Mouse (Mus musculus) MEL (cell line): ENCODE measurements around the gene Ap1g1. TPM values are rescaled to one million over a fixed set of nuclear protein-coding genes. Genes with fewer than 3 reads are reported as not detected.

ENCODE experiments used
- DNase-seq: peaks from one replicate; pipeline ENCODE4 v3.0.0; 2011; ENCODE audit warnings: low read depth, low spot score
- H3K27ac ChIP-seq: 2 replicates; pipeline ENCODE4 v1.5.1; 2012; ENCODE audit warnings: low read depth, mild to moderate bottlenecking, control low read depth, low read length, moderate library complexity; ENCODE audit not compliant: control insufficient read depth
- H3K27me3 ChIP-seq, 2 experiments: fragments of 150-350 bp in 1 of 2; sonication (generic) in 1 of 2; 2 replicates each; pipeline ENCODE4 v1.6.1; 2012; ENCODE audit warnings: low read length in 2 of 2, mild to moderate bottlenecking in 2 of 2, improper control_type of control experiment in 1 of 2, moderate library complexity in 1 of 2; ENCODE audit not compliant: insufficient read depth in 2 of 2, control insufficient read depth in 1 of 2
- H3K36me3 ChIP-seq, 2 experiments: 2 replicates each; pipeline ENCODE4 v1.6.1; 2012 to 2014; ENCODE audit warnings: low read length in 2 of 2, improper control_type of control experiment in 1 of 2, inconsistent platforms in 1 of 2, mild to moderate bottlenecking in 1 of 2; ENCODE audit not compliant: insufficient read depth in 2 of 2, control insufficient read depth in 1 of 2
- H3K4me1 ChIP-seq, 2 experiments: fragments of 150-350 bp in 1 of 2; sonication (generic) in 1 of 2; 2 replicates each; pipeline ENCODE4 v1.6.1; 2012; ENCODE audit warnings: low read length in 2 of 2, improper control_type of control experiment in 1 of 2, mild to moderate bottlenecking in 1 of 2; ENCODE audit not compliant: insufficient read depth in 2 of 2, control insufficient read depth in 1 of 2
- H3K4me3 ChIP-seq, 2 experiments: fragments of 150-350 bp in 1 of 2; sonication (generic) in 1 of 2; 2 replicates each; pipeline ENCODE4 v1.5.1; 2012; ENCODE audit warnings: low read depth in 2 of 2, low read length in 2 of 2, mild to moderate bottlenecking in 2 of 2, moderate library complexity in 2 of 2, control low read depth in 1 of 2, improper control_type of control experiment in 1 of 2; ENCODE audit not compliant: control insufficient read depth in 1 of 2, insufficient read depth in 1 of 2
- H3K79me2 ChIP-seq: 2 replicates; pipeline ENCODE4 v1.6.1; 2012; ENCODE audit warnings: mild to moderate bottlenecking, low read length, moderate library complexity; ENCODE audit not compliant: control insufficient read depth, poor library complexity, insufficient read depth
- H3K9ac ChIP-seq: 2 replicates; pipeline ENCODE4 v1.6.1; 2012; ENCODE audit warnings: low read depth, mild to moderate bottlenecking, control low read depth, low read length, moderate library complexity; ENCODE audit not compliant: control insufficient read depth, poor library complexity, severe bottlenecking
- H3K9me3 ChIP-seq: fragments of 150-350 bp; sonication (generic); replicated peaks from 2 replicates; pipeline ENCODE4 v1.6.1; 2012; ENCODE audit warnings: mild to moderate bottlenecking, low read length, improper control_type of control experiment, moderate library complexity; ENCODE audit not compliant: insufficient read depth
- BHLHE40 ChIP-seq: IDR thresholded peaks from 2 replicates; pipeline ENCODE4 v1.6.1; 2012; ENCODE audit warnings: low read depth, mild to moderate bottlenecking, inconsistent platforms, low read length, improper control_type of control experiment, borderline replicate concordance
- CHD1 ChIP-seq: IDR thresholded peaks from 2 replicates; pipeline ENCODE4 v1.6.1; 2012; ENCODE audit warnings: low read depth, mild to moderate bottlenecking, inconsistent platforms, low read length, improper control_type of control experiment
- E2F4 ChIP-seq: IDR thresholded peaks from 2 replicates; pipeline ENCODE4 v1.6.1; 2011; ENCODE audit warnings: low read depth, low read length, improper control_type of control experiment, borderline replicate concordance
- ELF1 ChIP-seq: IDR thresholded peaks from 2 replicates; pipeline ENCODE4 v1.6.1; 2014; ENCODE audit warnings: low read depth, mild to moderate bottlenecking, inconsistent platforms, low read length, improper control_type of control experiment, moderate library complexity
- EP300 ChIP-seq, 2 experiments: IDR thresholded peaks; 2 replicates each; pipeline ENCODE4 v1.6.1; 2011; ENCODE audit warnings: improper control_type of control experiment in 2 of 2, low read length in 2 of 2, low read depth in 1 of 2, mild to moderate bottlenecking in 1 of 2
- ETS1 ChIP-seq: IDR thresholded peaks from 2 replicates; pipeline ENCODE4 v1.6.1; 2012; ENCODE audit warnings: low read depth, mild to moderate bottlenecking, inconsistent platforms, low read length, improper control_type of control experiment, moderate library complexity
- GABPA ChIP-seq: IDR thresholded peaks from 2 replicates; pipeline ENCODE4 v1.6.1; 2012; ENCODE audit warnings: low read depth, mild to moderate bottlenecking, inconsistent platforms, low read length, improper control_type of control experiment, moderate library complexity
- GATA1 ChIP-seq: IDR thresholded peaks from 2 replicates; pipeline ENCODE4 v1.6.1; 2011; ENCODE audit warnings: low read depth, low read length, improper control_type of control experiment
- JUND ChIP-seq: IDR thresholded peaks from 2 replicates; pipeline ENCODE4 v1.6.1; 2011; ENCODE audit warnings: low read depth, mild to moderate bottlenecking, improper control_type of control experiment, low read length
- KAT2A ChIP-seq: conservative IDR thresholded peaks from 2 replicates; pipeline ENCODE4 v1.6.1; 2012; ENCODE audit warnings: low read depth, low read length, improper control_type of control experiment, inconsistent platforms
- MAX ChIP-seq: IDR thresholded peaks from 2 replicates; pipeline ENCODE4 v1.6.1; 2011; ENCODE audit warnings: low read length, improper control_type of control experiment
- MYB ChIP-seq: IDR thresholded peaks from 2 replicates; pipeline ENCODE4 v1.6.1; 2011; ENCODE audit warnings: mild to moderate bottlenecking, low read depth, low read length, improper control_type of control experiment
- MYC ChIP-seq: IDR thresholded peaks from 2 replicates; pipeline ENCODE4 v1.6.1; 2011; ENCODE audit warnings: low read depth, mild to moderate bottlenecking, low read length, improper control_type of control experiment, moderate library complexity
- NELFE ChIP-seq: IDR thresholded peaks from 2 replicates; pipeline ENCODE4 v1.6.1; 2011; ENCODE audit warnings: low read depth, low read length, improper control_type of control experiment
- POLR2A ChIP-seq, 2 experiments: IDR thresholded peaks; 2 replicates each; pipeline ENCODE4 v1.6.1; 2011 to 2012; ENCODE audit warnings: low read length in 2 of 2, mild to moderate bottlenecking in 2 of 2, control low read depth in 1 of 2, improper control_type of control experiment in 1 of 2, low read depth in 1 of 2, moderate library complexity in 1 of 2; ENCODE audit not compliant: control insufficient read depth in 1 of 2, insufficient read depth in 1 of 2, poor library complexity in 1 of 2
- POLR2AphosphoS5 ChIP-seq: IDR thresholded peaks from 2 replicates; pipeline ENCODE4 v1.6.1; 2012; ENCODE audit warnings: low read depth, borderline replicate concordance, mild to moderate bottlenecking, inconsistent platforms, low read length, moderate library complexity, mixed read lengths
- RAD21 ChIP-seq: IDR thresholded peaks from 2 replicates; pipeline ENCODE4 v1.6.1; 2011; ENCODE audit warnings: mild to moderate bottlenecking, low read depth, low read length, improper control_type of control experiment
- RCOR1 ChIP-seq: IDR thresholded peaks from 2 replicates; pipeline ENCODE4 v1.6.1; 2012; ENCODE audit warnings: low read depth, mild to moderate bottlenecking, inconsistent platforms, low read length, improper control_type of control experiment
- SMC3 ChIP-seq: IDR thresholded peaks from 2 replicates; pipeline ENCODE4 v1.6.1; 2011; ENCODE audit warnings: low read depth, low read length, improper control_type of control experiment
- TAL1 ChIP-seq: IDR thresholded peaks from 2 replicates; pipeline ENCODE4 v1.6.1; 2012; ENCODE audit warnings: mild to moderate bottlenecking, inconsistent platforms, low read length, moderate library complexity, mixed read lengths
- TCF12 ChIP-seq: IDR thresholded peaks from 2 replicates; pipeline ENCODE4 v1.6.1; 2014; ENCODE audit warnings: low read depth, mild to moderate bottlenecking, inconsistent platforms, low read length, improper control_type of control experiment, moderate library complexity
- ZKSCAN1 ChIP-seq: IDR thresholded peaks from 2 replicates; pipeline ENCODE4 v1.6.1; 2012; ENCODE audit warnings: low read depth, mild to moderate bottlenecking, inconsistent platforms, low read length, improper control_type of control experiment, moderate library complexity
- ZMIZ1 ChIP-seq: IDR thresholded peaks from 2 replicates; pipeline ENCODE4 v1.6.1; 2012; ENCODE audit warnings: low read depth, mild to moderate bottlenecking, inconsistent platforms, low read length, improper control_type of control experiment, moderate library complexity
- polyA plus RNA-seq, 2 experiments: library from polyadenylated mRNA; stranded (reverse) in 1 of 2; unstranded in 1 of 2; fragments of >175 nt in 1 of 2; fragments of >200 nt in 1 of 2; gene quantifications; 2 replicates each; pipeline versions ENCODE4 v1.2.1 to v1.2.4; 2012; ENCODE audit warnings: low replicate concordance in 2 of 2, low read depth in 1 of 2; ENCODE audit not compliant: insufficient read length in 2 of 2, insufficient read depth in 1 of 2, missing spikeins in 1 of 2
- total RNA-seq: library from RNA; depleted of rRNA; stranded (reverse); fragments of 300-350 nt; gene quantifications from 2 replicates; pipeline ENCODE4 v1.2.3, GENCODE M21; 2012

Gene Ap1g1
- total and polyA plus RNA-seq, 3 experiments, result 34.6 to 456 (median 46.6) TPM

DNA sequence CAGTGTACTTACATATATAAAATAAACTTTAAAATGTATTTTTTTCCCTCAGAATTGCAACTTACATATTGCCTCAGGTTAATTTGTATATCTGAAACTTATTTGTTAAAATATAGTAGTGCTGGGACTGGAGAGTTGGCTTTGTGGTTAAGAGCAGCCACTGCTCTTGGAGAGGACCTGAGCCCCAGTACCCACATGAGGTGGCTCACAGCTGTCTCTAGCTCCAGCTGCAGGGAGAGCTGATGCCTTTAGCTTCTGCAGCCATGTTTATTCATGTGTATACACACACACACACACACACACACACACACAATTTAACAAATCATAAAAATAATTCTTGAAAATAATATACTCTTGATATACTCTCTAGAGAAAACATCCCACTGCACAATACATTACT lies 124.0 kb downstream of the Ap1g1 start:
- H3K9ac ChIP-seq, result no peak overlapping the region
- TF ChIP-seq KAT2A (no peak), CHD1 (no peak), JUND (no peak), SMC3 (no peak), GABPA (no peak), BHLHE40 (no peak), RCOR1 (no peak), NELFE (no peak), RAD21 (no peak), ZMIZ1 (no peak), E2F4 (no peak), GATA1 (no peak), MAX (no peak)
- H3K9me3 ChIP-seq, result no peaks in the 10 kb centered on the region
- H3K4me1 ChIP-seq, result no peaks in the 10 kb centered on the region
- no peak for DNase-seq
- no peak overlapping the region for H3K27ac ChIP-seq
- no peak overlapping the region for H3K4me3 ChIP-seq
- H3K79me2 ChIP-seq, result no peaks in the 10 kb centered on the region
- no peaks in the 10 kb centered on the region for H3K27me3 ChIP-seq
- H3K36me3 ChIP-seq, result no peaks in the 10 kb centered on the region

DNA sequence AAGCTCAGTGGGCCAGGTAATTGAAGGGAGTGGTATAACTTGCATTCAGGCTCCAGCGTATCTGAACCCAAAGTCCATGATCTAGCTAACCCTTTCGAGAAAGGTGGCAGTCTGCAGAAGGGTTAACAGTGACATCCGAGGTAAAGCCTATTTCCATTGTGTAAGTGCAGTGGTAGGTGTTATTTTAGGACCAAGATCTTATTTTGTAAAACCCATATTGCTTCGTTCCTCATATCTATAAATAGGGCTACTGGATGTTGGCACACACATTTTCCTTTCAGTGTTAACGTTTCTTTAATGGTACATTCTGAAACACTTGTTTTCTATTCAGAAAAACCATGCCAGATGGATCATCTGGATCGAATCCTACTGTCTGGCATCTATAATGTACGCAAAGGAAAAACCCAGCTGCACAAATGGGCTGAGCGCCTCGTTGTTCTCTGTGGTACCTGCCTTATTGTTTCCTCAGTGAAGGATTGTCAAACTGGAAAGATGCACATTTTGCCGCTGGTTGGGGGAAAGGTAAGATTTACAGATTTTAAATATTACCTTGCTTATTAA lies 125.6 kb downstream of the Ap1g1 start:
- DNase-seq, result no peak
- Histone ChIP-seq H3K4me3 (no peak overlapping the region), H3K27me3 (no peaks in the 10 kb centered on the region), H3K27ac (no peak overlapping the region), H3K79me2 (no peaks in the 10 kb centered on the region), H3K36me3 (no peaks in the 10 kb centered on the region), H3K4me1 (no peaks in the 10 kb centered on the region), H3K9ac (no peak overlapping the region), H3K9me3 (no peaks in the 10 kb centered on the region)
- TF ChIP-seq ZKSCAN1, result no peak
- no peak for TF ChIP-seq POLR2AphosphoS5
- no peak for TF ChIP-seq MAX
- no peak for TF ChIP-seq RCOR1
- no peak for TF ChIP-seq ELF1
- TF ChIP-seq GATA1, result no peak
- TF ChIP-seq MYB, result no peak
- TF ChIP-seq CHD1, result no peak
- TF ChIP-seq TAL1, result no peak
- no peak for TF ChIP-seq NELFE
- TF ChIP-seq SMC3, result no peak
- TF ChIP-seq MYC, result no peak
- TF ChIP-seq EP300 (IDR thresholded peaks at IDR 0.05; ENCODE audit: low read depth in 1 of 2, low read length in 2 of 2), result no peak
- TF ChIP-seq POLR2A (IDR thresholded peaks at IDR 0.05; ENCODE audit: control insufficient read depth in 1 of 2, insufficient read depth in 1 of 2, low read depth in 1 of 2, low read length in 2 of 2, poor library complexity in 1 of 2), result no peak
- TF ChIP-seq BHLHE40, result no peak
- TF ChIP-seq TCF12, result no peak
- no peak for TF ChIP-seq ETS1
